Mouse (Mus musculus) intestine, embryonic 14.5 days (tissue): ENCODE data around the gene Cct4. TPM values are rescaled to one million over a fixed set of nuclear protein-coding genes. Genes with fewer than 3 reads are reported as not detected.

ENCODE experiments used
- ATAC-seq: fragments of 200-750 bp; cut with Nextera tagmentation; replicated peaks from 2 replicates; pipeline ENCODE4 v1.8.0; 2017; ENCODE audit warnings: low read depth, moderate number of reproducible peaks, moderate TSS enrichment, moderate library complexity; ENCODE audit not compliant: low FRiP score, low TSS enrichment
- DNase-seq: peaks from one replicate; pipeline ENCODE4 v3.0.0-alpha.2; 2018; ENCODE audit warnings: low spot score
- H3K27ac ChIP-seq: fragments of 300-500 bp; sonication (generic); 2 replicates; pipeline ENCODE4 v1.5.1; 2014; ENCODE audit warnings: low read depth, mild to moderate bottlenecking, control low read depth
- H3K27me3 ChIP-seq: fragments of 300-500 bp; sonication (generic); replicated peaks from 2 replicates; pipeline ENCODE4 v1.6.1; 2014; ENCODE audit warnings: low read length, control low read depth; ENCODE audit not compliant: control insufficient read depth, insufficient read depth
- H3K36me3 ChIP-seq: fragments of 300-500 bp; sonication (generic); 2 replicates; pipeline ENCODE4 v1.6.1; 2014; ENCODE audit warnings: low read length, control low read depth; ENCODE audit not compliant: control insufficient read depth, insufficient read depth
- H3K4me1 ChIP-seq: fragments of 300-500 bp; sonication (generic); replicated peaks from 2 replicates; pipeline ENCODE4 v1.6.1; 2014; ENCODE audit warnings: low read length, control low read depth, mixed read lengths; ENCODE audit not compliant: control insufficient read depth, insufficient read depth
- H3K4me2 ChIP-seq: fragments of 300-500 bp; sonication (generic); 2 replicates; pipeline ENCODE4 v1.6.1; 2014; ENCODE audit warnings: low read length
- H3K4me3 ChIP-seq: fragments of 300-500 bp; sonication (generic); 2 replicates; pipeline ENCODE4 v1.5.1; 2014; ENCODE audit warnings: low read depth, low read length, control low read depth, mixed read lengths
- H3K9ac ChIP-seq: fragments of 300-500 bp; sonication (generic); 2 replicates; pipeline ENCODE4 v1.6.1; 2014; ENCODE audit warnings: mild to moderate bottlenecking, low read length
- H3K9me3 ChIP-seq: fragments of 300-500 bp; sonication (generic); 2 replicates; pipeline ENCODE4 v1.6.1; 2016; ENCODE audit warnings: low read length, control low read depth; ENCODE audit not compliant: control insufficient read depth
- WGBS: fragments of 180-500 bp; shearing (Covaris S2); extraction: QIAGEN DNeasy Blood & Tissue Kit; methylation state at CpG from one replicate; pipeline ENCODE4 v1.1.7; 2014; 5-methylcytosine and 5-hydroxymethylcytosine counted together
- polyA plus RNA-seq: library from polyadenylated mRNA; unstranded; fragments of >200 nt; fragmentation: Nextera tagmentation; extraction: Ambion mirVana; gene quantifications from 2 replicates; pipeline ENCODE4 v1.2.1, GENCODE M21; 2014

The Cct4 gene
- polyA plus RNA-seq, 1 experiment from 2014 or later, result 288 TPM

DNA sequence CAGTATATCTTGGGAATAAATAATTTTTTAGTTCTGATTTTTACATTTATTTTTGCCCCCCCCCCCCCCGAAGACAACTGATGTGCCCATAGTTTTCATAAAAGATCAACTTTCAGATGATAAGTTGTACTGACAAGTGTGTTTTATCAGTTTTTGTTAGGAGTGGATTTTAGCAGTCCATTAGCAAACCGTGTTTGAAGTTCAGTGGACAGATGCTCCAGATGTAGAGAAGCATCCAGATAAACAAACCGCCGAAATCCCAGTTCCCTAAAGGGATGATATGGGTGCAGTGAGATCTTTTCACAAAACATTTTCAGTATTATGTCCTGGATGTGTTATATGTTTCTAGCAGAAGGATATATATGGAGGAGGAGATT, 18.5 kb downstream of the Cct4 start:
- Histone ChIP-seq H3K9me3 (no peaks in the 10 kb centered on the region), H3K4me1 (peaks cover 4% of the 10 kb centered on the region), H3K4me2 (peak overlapping the region; percentile 84), H3K27ac (no peak overlapping the region), H3K36me3 (peaks cover 13% of the 10 kb centered on the region), H3K9ac (peak overlapping the region; percentile 71; the same call in 1 of the 2 replicates), H3K27me3 (no peaks in the 10 kb centered on the region), H3K4me3 (peak overlapping the region; percentile 69)
- DNase-seq, result no peak
- 26% methylated on average over 4 of the region's 4 CpGs for WGBS
- ATAC-seq, result no peak

DNA sequence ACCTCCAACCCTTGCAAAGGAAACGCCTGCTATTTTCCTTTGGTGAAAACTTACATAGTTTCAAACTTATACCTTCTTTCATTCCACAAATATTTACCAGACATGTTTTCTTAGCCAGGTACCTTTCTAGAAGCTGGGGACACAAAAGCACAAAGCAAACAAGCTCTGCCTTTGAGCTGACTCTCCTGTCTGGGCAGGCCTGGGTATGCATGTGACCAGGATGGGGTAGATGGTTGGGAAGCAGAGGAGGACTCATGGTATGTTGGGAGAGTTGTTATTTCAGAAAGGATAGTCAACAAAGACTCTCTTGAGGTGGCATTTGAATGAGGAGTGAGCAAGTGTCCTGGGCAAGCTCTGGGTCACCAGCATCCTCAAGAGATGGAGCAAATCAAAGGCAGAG, 22.8 kb downstream of the Cct4 start:
- DNase-seq (no peak), ATAC-seq (no peak)
- H3K9ac ChIP-seq, result no peak overlapping the region
- 55% methylated on average over 1 of the region's 1 CpGs for WGBS
- no peaks in the 10 kb centered on the region for H3K9me3 ChIP-seq
- no peaks in the 10 kb centered on the region for H3K27me3 ChIP-seq
- no peaks in the 10 kb centered on the region for H3K36me3 ChIP-seq
- H3K4me1 ChIP-seq, result no peaks in the 10 kb centered on the region
- no peak overlapping the region for H3K4me3 ChIP-seq
- H3K27ac ChIP-seq, result no peak overlapping the region
- no peak overlapping the region for H3K4me2 ChIP-seq

DNA sequence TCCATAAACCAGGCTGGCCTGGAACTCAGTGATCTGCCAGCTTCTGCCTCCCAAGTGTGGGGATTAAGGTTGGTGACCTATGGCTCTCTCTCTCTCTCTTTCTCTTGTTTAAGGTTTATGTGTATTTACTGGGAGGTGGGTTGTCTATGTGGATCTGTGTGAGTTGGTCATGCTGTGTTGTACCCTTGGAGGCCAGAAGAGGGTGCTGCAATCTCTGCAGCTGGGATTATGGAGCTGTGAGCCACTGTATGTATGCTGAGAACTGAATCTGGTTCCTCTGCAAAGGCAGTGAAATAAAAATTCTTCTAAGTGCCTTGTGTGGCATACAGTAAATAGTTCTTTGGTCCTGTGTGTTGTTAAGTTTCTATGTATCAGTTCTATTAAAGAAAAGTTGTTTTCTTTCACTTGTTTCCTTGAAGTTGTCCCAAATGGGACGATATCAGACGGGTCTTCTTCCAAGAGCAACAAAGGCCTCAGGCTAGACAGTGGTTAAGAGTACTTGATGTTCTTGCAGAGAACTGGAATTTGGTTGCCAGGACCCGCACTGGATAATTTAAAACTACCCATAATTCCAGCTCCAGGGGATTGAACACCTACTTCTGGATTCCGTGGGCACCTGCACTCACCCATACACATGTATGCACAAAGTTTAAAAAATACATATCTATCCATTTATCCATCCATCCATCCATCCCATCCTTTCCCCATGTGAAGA, 23.4 kb downstream of the Cct4 start:
- DNase-seq, result no peak
- Histone ChIP-seq H3K9ac (no peak overlapping the region), H3K27me3 (no peaks in the 10 kb centered on the region), H3K27ac (no peak overlapping the region), H3K4me3 (no peak overlapping the region), H3K36me3 (no peaks in the 10 kb centered on the region), H3K9me3 (no peaks in the 10 kb centered on the region), H3K4me2 (no peak overlapping the region), H3K4me1 (no peaks in the 10 kb centered on the region)
- WGBS, result 87% methylated on average over 4 of the region's 4 CpGs
- ATAC-seq, result no peak

DNA sequence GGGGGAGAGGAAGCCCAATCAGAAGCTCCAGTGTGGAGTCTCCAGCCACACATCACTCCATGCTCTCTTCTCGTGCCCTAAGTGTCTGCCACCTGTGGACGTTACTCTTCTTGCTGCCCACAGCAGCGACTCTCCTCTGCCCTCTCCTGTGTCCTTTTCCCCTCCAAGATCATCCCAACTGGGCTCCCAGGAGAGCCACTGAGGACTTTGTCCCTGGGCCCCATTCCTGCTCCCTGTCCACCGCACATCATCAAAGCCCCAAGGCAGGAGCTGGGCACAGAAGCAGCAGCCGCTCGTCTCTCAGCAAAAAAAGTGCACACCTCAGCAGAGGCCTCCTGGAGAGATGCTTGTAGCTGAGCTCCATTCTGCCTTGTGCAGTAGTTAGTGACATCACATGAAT, 24.7 kb downstream of the Cct4 start:
- no peaks in the 10 kb centered on the region for H3K36me3 ChIP-seq
- no peaks in the 10 kb centered on the region for H3K27me3 ChIP-seq
- H3K4me1 ChIP-seq, result no peaks in the 10 kb centered on the region
- no peak overlapping the region for H3K4me3 ChIP-seq
- ATAC-seq (no peak), DNase-seq (no peak)
- 82% methylated on average over 6 of the region's 6 CpGs for WGBS
- H3K9me3 ChIP-seq, result no peaks in the 10 kb centered on the region
- H3K27ac ChIP-seq, result no peak overlapping the region
- no peak overlapping the region for H3K9ac ChIP-seq
- H3K4me2 ChIP-seq, result no peak overlapping the region

DNA sequence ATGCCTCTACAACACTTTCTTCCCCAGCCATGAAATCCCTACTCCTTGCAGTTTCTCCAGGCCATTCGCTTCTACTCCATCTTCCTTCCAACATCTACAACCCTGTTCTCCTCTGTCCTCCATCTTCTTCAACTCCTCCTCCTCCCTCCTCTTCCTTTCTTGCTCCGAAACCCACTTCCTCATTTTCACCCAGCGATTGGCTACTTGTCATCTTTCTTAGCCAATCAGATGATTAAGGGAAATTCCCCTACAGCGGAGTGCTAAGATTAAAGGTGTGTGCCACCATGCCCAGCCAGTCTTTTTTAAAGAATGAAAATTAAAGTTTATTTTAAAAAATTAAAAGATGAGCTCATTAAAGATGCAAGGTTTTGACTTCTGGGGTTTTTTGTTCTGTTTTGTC, 27.6 kb downstream of the Cct4 start:
- Histone ChIP-seq H3K4me3 (no peak overlapping the region), H3K27me3 (no peaks in the 10 kb centered on the region), H3K4me2 (no peak overlapping the region), H3K9me3 (no peaks in the 10 kb centered on the region), H3K4me1 (no peaks in the 10 kb centered on the region), H3K9ac (no peak overlapping the region), H3K36me3 (no peaks in the 10 kb centered on the region), H3K27ac (no peak overlapping the region)
- 85% methylated on average over 4 of the region's 4 CpGs for WGBS
- ATAC-seq, result no peak
- DNase-seq, result no peak

DNA sequence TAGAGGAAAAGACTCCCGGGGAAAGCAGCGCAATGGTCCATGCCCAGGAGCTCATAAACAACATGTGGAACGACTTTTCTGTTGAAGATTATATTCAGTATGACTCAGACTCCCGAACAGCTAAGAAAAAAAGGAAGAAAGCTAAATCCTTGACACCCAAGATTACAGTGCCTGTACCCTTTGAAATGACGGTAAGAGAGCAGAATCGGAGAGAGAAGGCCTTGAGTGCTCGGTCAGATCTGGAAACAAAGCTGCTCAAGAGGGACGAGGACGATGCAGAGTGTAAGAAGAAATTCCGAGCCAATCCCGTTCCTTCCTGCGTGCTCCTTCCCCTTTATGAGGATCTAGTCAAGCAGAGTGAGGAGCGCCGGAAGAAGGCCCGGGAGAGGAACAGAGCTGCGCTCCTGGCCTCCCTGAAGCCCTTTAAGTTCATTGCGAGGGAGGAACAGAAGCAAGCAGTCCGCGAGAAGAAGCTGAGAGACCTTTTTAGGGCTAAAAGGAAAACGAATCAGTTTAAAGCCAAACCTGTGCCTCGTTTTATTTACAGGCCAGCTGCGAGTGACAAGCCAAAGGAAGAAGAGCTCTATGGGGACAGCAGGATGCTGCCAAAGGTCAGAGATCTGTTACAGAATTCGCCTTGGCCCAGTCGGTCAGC, 29.9 kb downstream of the Cct4 start:
- H3K4me1 ChIP-seq, result no peaks in the 10 kb centered on the region

DNA sequence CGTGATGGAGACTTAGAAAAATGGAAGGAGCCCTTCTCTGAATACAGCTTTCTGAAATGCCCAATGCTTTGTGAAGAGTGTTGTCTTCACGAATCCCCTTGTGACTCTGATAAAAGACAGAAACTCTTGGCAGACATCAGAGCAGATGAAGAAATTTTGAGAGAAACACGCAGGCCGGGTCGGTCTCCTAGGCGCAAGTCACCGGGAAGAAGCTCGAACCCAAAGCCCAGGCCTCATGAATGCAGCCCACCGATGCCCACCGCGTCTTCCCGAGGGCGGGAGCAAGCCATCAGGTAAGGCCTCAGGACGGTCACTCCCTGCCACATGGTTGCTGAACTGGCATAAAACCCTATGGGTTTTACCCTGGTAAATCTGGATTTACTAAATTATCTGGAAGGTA, 30.5 kb downstream of the Cct4 start:
- DNase-seq (no peak), ATAC-seq (no peak)
- H3K4me3 ChIP-seq, result no peak overlapping the region
- H3K9ac ChIP-seq, result no peak overlapping the region
- H3K4me2 ChIP-seq, result no peak overlapping the region
- WGBS, result 90% methylated on average over 14 of the region's 14 CpGs
- no peak overlapping the region for H3K27ac ChIP-seq
- H3K9me3 ChIP-seq, result no peaks in the 10 kb centered on the region
- H3K4me1 ChIP-seq, result no peaks in the 10 kb centered on the region
- H3K36me3 ChIP-seq, result no peaks in the 10 kb centered on the region
- H3K27me3 ChIP-seq, result no peaks in the 10 kb centered on the region

More for the DNA sequence above, 29.9 kb downstream of the Cct4 start:
- DNase-seq (no peak), ATAC-seq (no peak)
- no peak overlapping the region for H3K9ac ChIP-seq
- H3K27me3 ChIP-seq, result no peaks in the 10 kb centered on the region
- no peak overlapping the region for H3K27ac ChIP-seq
- H3K36me3 ChIP-seq, result no peaks in the 10 kb centered on the region
- 67% methylated on average over 24 of the region's 24 CpGs for whole genome bisulfite sequencing
- no peaks in the 10 kb centered on the region for H3K9me3 ChIP-seq
- H3K4me3 ChIP-seq, result no peak overlapping the region
- H3K4me2 ChIP-seq, result no peak overlapping the region

DNA sequence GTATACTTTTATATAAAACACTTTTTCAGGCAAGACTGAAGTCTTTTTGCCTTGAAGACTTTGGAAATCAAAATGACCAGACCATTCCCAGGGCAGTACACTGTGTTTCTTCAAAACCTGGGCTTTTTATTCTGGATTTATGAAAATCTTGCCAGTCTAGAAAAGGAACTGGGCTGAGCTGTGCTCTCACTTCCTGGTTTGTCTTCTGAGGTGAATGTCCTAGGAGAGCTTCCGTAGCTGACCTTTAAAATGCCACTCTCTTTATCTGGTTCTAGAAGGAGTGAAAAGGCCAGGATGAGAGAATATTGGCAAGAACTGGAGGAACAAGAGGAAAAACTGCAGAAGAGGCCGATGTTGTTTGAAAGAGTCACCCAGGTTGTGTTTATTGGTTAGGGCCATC, 32.8 kb downstream of the Cct4 start:
- no peak for ATAC-seq
- Histone ChIP-seq H3K27ac (no peak overlapping the region), H3K4me2 (no peak overlapping the region), H3K36me3 (no peaks in the 10 kb centered on the region), H3K27me3 (no peaks in the 10 kb centered on the region), H3K4me1 (no peaks in the 10 kb centered on the region), H3K9me3 (no peaks in the 10 kb centered on the region), H3K4me3 (no peak overlapping the region), H3K9ac (no peak overlapping the region)
- WGBS, result 86% methylated on average over 2 of the region's 2 CpGs
- no peak for DNase-seq

DNA sequence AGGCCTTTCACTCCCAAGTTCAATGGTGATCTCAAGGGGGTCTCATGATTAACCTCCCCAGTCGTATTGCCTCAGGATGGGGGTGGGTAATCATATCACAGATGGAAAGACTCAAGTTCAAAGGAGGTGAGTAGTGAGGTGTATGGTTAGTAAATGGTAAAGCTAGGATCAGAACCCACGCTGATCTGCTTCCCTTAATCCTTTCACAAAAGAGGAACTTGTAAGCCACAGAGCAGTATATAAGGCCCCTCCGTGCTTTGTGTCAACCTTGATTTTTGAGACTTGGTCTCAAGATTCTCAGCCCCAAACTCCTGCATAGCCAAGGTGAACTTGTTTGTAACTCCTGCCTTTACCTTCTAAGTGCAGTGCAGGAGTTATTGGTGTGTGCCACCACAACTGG, 33.9 kb downstream of the Cct4 start:
- ATAC-seq (no peak), DNase-seq (no peak)
- Histone ChIP-seq H3K27me3 (no peaks in the 10 kb centered on the region), H3K4me3 (no peak overlapping the region), H3K9ac (no peak overlapping the region), H3K27ac (no peak overlapping the region), H3K9me3 (no peaks in the 10 kb centered on the region), H3K36me3 (no peaks in the 10 kb centered on the region), H3K4me1 (no peaks in the 10 kb centered on the region), H3K4me2 (no peak overlapping the region)
- 85% methylated on average over 3 of the region's 3 CpGs for WGBS
